Mouse (Mus musculus): ENCODE data around the gene Gabrb1.

Gabrb1 gene

GRCm38 (mm10) chr5:71657482-71658114 lies at the start of gene Gabrb1:
TSS of gene Gabrb1 (plus strand) at chr5:71658113.
- DNase-seq, result peak; percentile 72 to 77

GRCm38 (mm10) chr5:71608735-71609134 lies 49.2 kb upstream of the Gabrb1 start:
- no peak for DNase-seq

GRCm38 (mm10) chr5:71614311-71614710 lies 43.6 kb upstream of the Gabrb1 start:
- DNase-seq, result no peak

GRCm38 (mm10) chr5:71616734-71617133 lies 41.2 kb upstream of the Gabrb1 start:
- DNase-seq, result no peak

- DNase-seq, result no peak
These were observed 30.1 kb upstream of the Gabrb1 start for GRCm38 (mm10) chr5:71627820-71628219.

- no peak for DNase-seq
These were observed 18.1 kb upstream of the Gabrb1 start for GRCm38 (mm10) chr5:71639804-71640203.

- DNase-seq, result no peak
These were observed 9.8 kb upstream of the Gabrb1 start for GRCm38 (mm10) chr5:71648108-71648507.

- DNase-seq, result no peak
These were observed 3.9 kb upstream of the Gabrb1 start for GRCm38 (mm10) chr5:71654056-71654455.

- peak; percentile 27 to 41 for DNase-seq
These were observed 1.1 kb upstream of the Gabrb1 start for GRCm38 (mm10) chr5:71656771-71657170.

- peak; percentile 44 for DNase-seq
These were observed 193 bp downstream of the Gabrb1 start, which contains the start of gene Gabra4 for GRCm38 (mm10) chr5:71658115-71658497. TSS of gene Gabra4 (minus strand) at chr5:71658308.

- DNase-seq, result peak; percentile 24 to 38
These were observed 7.7 kb downstream of the Gabrb1 start for GRCm38 (mm10) chr5:71665593-71665992.

- peak; percentile 77 to 82 for DNase-seq
These were observed 42.0 kb downstream of the Gabrb1 start for GRCm38 (mm10) chr5:71699696-71700467.

GRCm38 (mm10) chr5:71700468-71701272 lies 42.8 kb downstream of the Gabrb1 start:
- peak; percentile 73 to 78 for DNase-seq

GRCm38 (mm10) chr5:71701273-71701614 lies 43.3 kb downstream of the Gabrb1 start:
- no peak for DNase-seq

- DNase-seq, result peak; percentile 38 to 40
These were observed 75.2 kb downstream of the Gabrb1 start for GRCm38 (mm10) chr5:71732931-71733792.

- no peak for DNase-seq
These were observed 89.5 kb downstream of the Gabrb1 start for GRCm38 (mm10) chr5:71747411-71747810.

GRCm38 (mm10) chr5:71753966-71754365 lies 96.1 kb downstream of the Gabrb1 start:
- DNase-seq, result peak; percentile 85 to 86

- DNase-seq, result no peak
These were observed 103.2 kb downstream of the Gabrb1 start for GRCm38 (mm10) chr5:71761105-71761504.

GRCm38 (mm10) chr5:71781514-71782179 lies 123.7 kb downstream of the Gabrb1 start:
- no peak for DNase-seq

GRCm38 (mm10) chr5:71822862-71823261 lies 164.9 kb downstream of the Gabrb1 start:
- no peak for DNase-seq

- no peak for DNase-seq
These were observed 170.4 kb downstream of the Gabrb1 start for GRCm38 (mm10) chr5:71828342-71828741.

GRCm38 (mm10) chr5:71828996-71829395 lies 171.1 kb downstream of the Gabrb1 start:
- DNase-seq, result no peak

Data from cerebellum, postnatal 10 days (tissue).